Mouse (Mus musculus): Measurements from ENCODE around the gene Gm14781.
"Not testable (repeated sequence)": the region's sequence is repeated elsewhere in the genome, so short reads cannot be mapped to it uniquely, and the experiment has no call there.

The Gm14781 gene

GRCm38 (mm10) chrX:91631894-91632293, at the start of gene Gm14781:
TSS of gene Gm14781 (plus strand) at chrX:91632194.
- not testable (repeated sequence) for DNase-seq (ENCODE audit: extremely low read depth, low read depth)

GRCm38 (mm10) chrX:91654964-91655575, 23.1 kb downstream of the Gm14781 start:
- not testable (repeated sequence) for DNase-seq (ENCODE audit: extremely low read depth, low read depth)

Measured in MEL-GATA-1-ER (cell line).